Mouse (Mus musculus): Measurements from ENCODE around the gene Mt3. TPM values are rescaled to one million over a fixed set of nuclear protein-coding genes. Genes with fewer than 3 reads are reported as not detected.
A peak's percentile ranks its signal among the peaks of the same experiment; 100 is the strongest.
"Not testable (repeated sequence)": the region's sequence is repeated elsewhere in the genome, so short reads cannot be mapped to it uniquely, and the experiment has no call there.

Gene Mt3
- polyA plus RNA-seq, 1 experiment from 2014 or later = 20.7 TPM

GRCm38 (mm10) chr8:94129133-94129789 lies 23.1 kb upstream of the Mt3 start:
- Histone ChIP-seq H3K27me3 (ENCODE audit: poor library complexity, severe bottlenecking) (no peaks in the 10 kb centered on the region), H3K9me3 (no peaks in the 10 kb centered on the region), H3K36me3 (replicated peaks) (no peaks in the 10 kb centered on the region), H3K4me3 (no peak overlapping the region), H3K27ac (no peak overlapping the region), H3K4me1 (peaks cover 4% of the 10 kb centered on the region; the same call in 1 of the 2 replicates)
- 84% methylated on average over 6 of the region's 6 CpGs for WGBS
- DNase-seq (ENCODE audit: extremely low spot score, low spot score) = no peak

- Histone ChIP-seq H3K4me3 (no peak overlapping the region), H3K9me3 (no peaks in the 10 kb centered on the region), H3K27ac (no peak overlapping the region), H3K36me3 (replicated peaks) (no peaks in the 10 kb centered on the region), H3K27me3 (ENCODE audit: poor library complexity, severe bottlenecking) (no peaks in the 10 kb centered on the region), H3K4me1 (peaks cover 4% of the 10 kb centered on the region; the same call in 1 of the 2 replicates)
- 93% methylated on average over 4 of the region's 4 CpGs for WGBS
- no peak for DNase-seq (ENCODE audit: extremely low spot score, low spot score)
Measured at GRCm38 (mm10) chr8:94130126-94130525, 22.3 kb upstream of the Mt3 start.

GRCm38 (mm10) chr8:94132096-94132495 lies 20.3 kb upstream of the Mt3 start:
- no peaks in the 10 kb centered on the region for H3K27me3 ChIP-seq (ENCODE audit: poor library complexity, severe bottlenecking)
- DNase-seq (ENCODE audit: extremely low spot score, low spot score) = no peak
- 82% methylated on average over 5 of the region's 5 CpGs for whole genome bisulfite sequencing

GRCm38 (mm10) chr8:94134601-94135000 lies 17.8 kb upstream of the Mt3 start:
- not testable (repeated sequence) for H3K27ac ChIP-seq; H3K27me3 ChIP-seq (ENCODE audit: poor library complexity, severe bottlenecking); H3K4me3 ChIP-seq; H3K36me3 ChIP-seq (replicated peaks); H3K9me3 ChIP-seq; H3K4me1 ChIP-seq; DNase-seq (ENCODE audit: extremely low spot score, low spot score)
- 80% methylated on average over 3 of the region's 3 CpGs for WGBS

More at GRCm38 (mm10) chr8:94132096-94132495, 20.3 kb upstream of the Mt3 start:
- no peak overlapping the region for H3K27ac ChIP-seq
- no peaks in the 10 kb centered on the region for H3K9me3 ChIP-seq
- H3K4me3 ChIP-seq = no peak overlapping the region
- H3K4me1 ChIP-seq = peaks cover 4% of the 10 kb centered on the region; the same call in 1 of the 2 replicates
- H3K36me3 ChIP-seq (replicated peaks) = no peaks in the 10 kb centered on the region

GRCm38 (mm10) chr8:94135556-94135955 lies 16.9 kb upstream of the Mt3 start:
- no peak for DNase-seq (ENCODE audit: extremely low spot score, low spot score)
- no peaks in the 10 kb centered on the region for H3K4me1 ChIP-seq
- H3K27ac ChIP-seq = no peak overlapping the region
- no peaks in the 10 kb centered on the region for H3K27me3 ChIP-seq (ENCODE audit: poor library complexity, severe bottlenecking)
- H3K4me3 ChIP-seq = no peak overlapping the region
- no peaks in the 10 kb centered on the region for H3K36me3 ChIP-seq (replicated peaks)
- H3K9me3 ChIP-seq = no peaks in the 10 kb centered on the region
- WGBS = 93% methylated on average over 6 of the region's 6 CpGs

- H3K9me3 ChIP-seq = no peaks in the 10 kb centered on the region
- H3K27ac ChIP-seq = no peak overlapping the region
- H3K27me3 ChIP-seq (ENCODE audit: poor library complexity, severe bottlenecking) = no peaks in the 10 kb centered on the region
- H3K36me3 ChIP-seq (replicated peaks) = no peaks in the 10 kb centered on the region
- no peaks in the 10 kb centered on the region for H3K4me1 ChIP-seq
- DNase-seq (ENCODE audit: extremely low spot score, low spot score) = no peak
- no peak overlapping the region for H3K4me3 ChIP-seq
- 86% methylated on average over 7 of the region's 7 CpGs for WGBS
Measured at GRCm38 (mm10) chr8:94136192-94136591, 16.2 kb upstream of the Mt3 start.

GRCm38 (mm10) chr8:94136933-94137332 lies 15.5 kb upstream of the Mt3 start, which contains the start of gene Mt4:
Gene Mt4, plus strand, starts transcription at chr8:94137197.
- Histone ChIP-seq H3K4me3 (no peak within 1 kb of the TSS), H3K27ac (no peak within 1 kb of the TSS), H3K9me3 (no peaks in the 10 kb centered on the region), H3K36me3 (replicated peaks) (no peaks in the 10 kb centered on the region), H3K4me1 (no peaks in the 10 kb centered on the region), H3K27me3 (ENCODE audit: poor library complexity, severe bottlenecking) (no peaks in the 10 kb centered on the region)
- DNase-seq (ENCODE audit: extremely low spot score, low spot score) = no peak
- WGBS = 61% methylated on average over 6 of the region's 6 CpGs

- WGBS = 88% methylated on average over 4 of the region's 4 CpGs
- Histone ChIP-seq H3K27ac (no peak overlapping the region), H3K4me3 (no peak overlapping the region), H3K9me3 (no peaks in the 10 kb centered on the region), H3K27me3 (ENCODE audit: poor library complexity, severe bottlenecking) (no peaks in the 10 kb centered on the region), H3K4me1 (no peaks in the 10 kb centered on the region), H3K36me3 (replicated peaks) (no peaks in the 10 kb centered on the region)
- DNase-seq (ENCODE audit: extremely low spot score, low spot score) = no peak
Measured at GRCm38 (mm10) chr8:94140266-94140795, 12.1 kb upstream of the Mt3 start.

- H3K27me3 ChIP-seq (ENCODE audit: poor library complexity, severe bottlenecking) = peaks cover 25% of the 10 kb centered on the region
- H3K4me3 ChIP-seq = no peak overlapping the region
- 46% methylated on average over 5 of the region's 5 CpGs for WGBS
- no peak overlapping the region for H3K27ac ChIP-seq
- peaks cover 21% of the 10 kb centered on the region for H3K4me1 ChIP-seq
- no peaks in the 10 kb centered on the region for H3K36me3 ChIP-seq (replicated peaks)
- no peaks in the 10 kb centered on the region for H3K9me3 ChIP-seq
- no peak for DNase-seq (ENCODE audit: extremely low spot score, low spot score)
Measured at GRCm38 (mm10) chr8:94148236-94148635, 4.2 kb upstream of the Mt3 start.

GRCm38 (mm10) chr8:94150925-94151324 lies 1.5 kb upstream of the Mt3 start:
- no peaks in the 10 kb centered on the region for H3K9me3 ChIP-seq
- no peak overlapping the region for H3K4me3 ChIP-seq
- no peaks in the 10 kb centered on the region for H3K36me3 ChIP-seq (replicated peaks)
- DNase-seq (ENCODE audit: extremely low spot score, low spot score) = no peak
- 0 out of 2 replicates have a peak overlapping the region, but pooled peaks have one; percentile 30 for H3K27ac ChIP-seq
- H3K27me3 ChIP-seq (ENCODE audit: poor library complexity, severe bottlenecking) = peaks cover 40% of the 10 kb centered on the region
- WGBS = 81% methylated on average over 5 of the region's 5 CpGs
- peaks cover 45% of the 10 kb centered on the region for H3K4me1 ChIP-seq

GRCm38 (mm10) chr8:94153451-94153850 lies 1.0 kb downstream of the Mt3 start:
- peak overlapping the region; percentile 76; the same call in 1 of the 2 replicates for H3K27ac ChIP-seq
- peaks cover 40% of the 10 kb centered on the region for H3K27me3 ChIP-seq (ENCODE audit: poor library complexity, severe bottlenecking)
- WGBS = 27% methylated on average over 7 of the region's 7 CpGs
- no peak for DNase-seq (ENCODE audit: extremely low spot score, low spot score)
- H3K36me3 ChIP-seq (replicated peaks) = no peaks in the 10 kb centered on the region
- H3K9me3 ChIP-seq = no peaks in the 10 kb centered on the region
- peaks cover 42% of the 10 kb centered on the region for H3K4me1 ChIP-seq
- H3K4me3 ChIP-seq = peak overlapping the region; percentile 51

GRCm38 (mm10) chr8:94154537-94154936 lies 2.1 kb downstream of the Mt3 start:
- H3K27me3 ChIP-seq (ENCODE audit: poor library complexity, severe bottlenecking) = peaks cover 40% of the 10 kb centered on the region
- peak overlapping the region; percentile 16; the same call in 1 of the 2 replicates for H3K27ac ChIP-seq
- no peak overlapping the region for H3K4me3 ChIP-seq
- no peak for DNase-seq (ENCODE audit: extremely low spot score, low spot score)
- no peaks in the 10 kb centered on the region for H3K36me3 ChIP-seq (replicated peaks)
- 48% methylated on average over 6 of the region's 6 CpGs for WGBS
- no peaks in the 10 kb centered on the region for H3K9me3 ChIP-seq
- peaks cover 41% of the 10 kb centered on the region for H3K4me1 ChIP-seq

GRCm38 (mm10) chr8:94156092-94156491 lies 3.7 kb downstream of the Mt3 start:
- peaks cover 36% of the 10 kb centered on the region for H3K27me3 ChIP-seq (ENCODE audit: poor library complexity, severe bottlenecking)
- WGBS = 83% methylated on average over 4 of the region's 4 CpGs
- no peaks in the 10 kb centered on the region for H3K36me3 ChIP-seq (replicated peaks)
- no peak overlapping the region for H3K27ac ChIP-seq
- H3K4me3 ChIP-seq = no peak overlapping the region
- no peak for DNase-seq (ENCODE audit: extremely low spot score, low spot score)
- no peaks in the 10 kb centered on the region for H3K9me3 ChIP-seq
- H3K4me1 ChIP-seq = peaks cover 41% of the 10 kb centered on the region
